Mouse (Mus musculus): ENCODE measurements around the gene Cypt3.

Gene Cypt3

GRCm38 (mm10) chrX:153558293-153558692 is at the start of gene Cypt3:
TSS of gene Cypt3 (plus strand) at chrX:153558593.
- no peak for DNase-seq

GRCm38 (mm10) chrX:153515491-153515890 is 42.9 kb upstream of the Cypt3 start:
- no peak for DNase-seq

- DNase-seq = peak; percentile 7 to 15
Measured at GRCm38 (mm10) chrX:153528399-153528798, 30.0 kb upstream of the Cypt3 start.

GRCm38 (mm10) chrX:153556634-153557033 is 1.8 kb upstream of the Cypt3 start:
- no peak for DNase-seq

- DNase-seq = no peak
Measured at GRCm38 (mm10) chrX:153564650-153565049, 6.3 kb downstream of the Cypt3 start.

- DNase-seq = peak in 1 of 2 experiments; percentile 21
Measured at GRCm38 (mm10) chrX:153599583-153599982, 41.2 kb downstream of the Cypt3 start.
